Mouse (Mus musculus) cortical plate, adult 2 months (tissue): ENCODE measurements around the gene Cep128. TPM values are rescaled to one million over a fixed set of nuclear protein-coding genes. Genes with fewer than 3 reads are reported as not detected.
"Not testable (repeated sequence)": the region's sequence is repeated elsewhere in the genome, so short reads cannot be mapped to it uniquely, and the experiment has no call there.

Experiments
- H3K27ac ChIP-seq: fragments of 200-500 bp; 2 replicates; pipeline ENCODE4 v1.5.1; 2012; ENCODE audit warnings: low read length, control low read depth, inconsistent platforms; ENCODE audit not compliant: insufficient read depth
- H3K4me1 ChIP-seq: fragments of 200-500 bp; 2 replicates; pipeline ENCODE4 v1.6.1; 2011; ENCODE audit warnings: low read length; ENCODE audit not compliant: control insufficient read depth, insufficient read depth
- H3K4me3 ChIP-seq: fragments of 200-500 bp; 2 replicates; pipeline ENCODE4 v1.5.1; 2011; ENCODE audit warnings: mild to moderate bottlenecking, low read length, control low read depth; ENCODE audit not compliant: insufficient read depth
- CTCF ChIP-seq: fragments of 200-500 bp; IDR thresholded peaks from 2 replicates; pipeline ENCODE4 v1.5.1; 2011; ENCODE audit warnings: mild to moderate bottlenecking, control low read depth, low read length; ENCODE audit not compliant: insufficient read depth; ENCODE audit errors: extremely low read depth
- POLR2A ChIP-seq: fragments of 200-500 bp; IDR thresholded peaks from 2 replicates; pipeline ENCODE4 v1.6.1; 2011; ENCODE audit warnings: mild to moderate bottlenecking, low read length, control low read depth; ENCODE audit not compliant: insufficient read depth; ENCODE audit errors: extremely low read depth
- polyA plus RNA-seq: library from polyadenylated mRNA; depleted of rRNA; stranded (reverse); fragments of >200 nt; gene quantifications from 2 replicates; pipeline ENCODE4 v1.2.3, GENCODE M21; 2012; rRNA removed

Cep128 gene
- polyA plus RNA-seq, 1 experiment: 5.9 TPM

DNA sequence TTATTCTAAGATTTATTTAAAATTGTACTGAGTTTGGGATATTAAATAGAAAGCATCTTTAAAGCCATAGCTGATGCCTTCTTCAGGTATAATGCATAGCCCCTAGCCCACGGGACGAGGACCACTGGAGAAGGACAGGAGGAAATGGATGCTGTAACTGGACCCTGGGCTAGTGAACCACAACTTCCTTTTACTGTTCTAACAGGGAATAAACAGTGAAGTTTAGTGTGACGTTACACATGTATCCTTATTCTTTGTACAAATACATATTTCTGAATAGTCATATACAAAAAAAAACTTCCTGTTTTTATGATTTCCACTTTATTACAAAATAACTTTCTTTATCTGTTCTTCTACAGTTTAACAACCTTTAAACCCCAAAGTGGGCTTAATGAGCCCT, 376.0 kb downstream of the Cep128 start:
- no peak overlapping the region for H3K4me3 ChIP-seq
- TF ChIP-seq CTCF: no peak
- no peak for TF ChIP-seq POLR2A
- no peak overlapping the region for H3K27ac ChIP-seq
- H3K4me1 ChIP-seq: no peaks in the 10 kb centered on the region

DNA sequence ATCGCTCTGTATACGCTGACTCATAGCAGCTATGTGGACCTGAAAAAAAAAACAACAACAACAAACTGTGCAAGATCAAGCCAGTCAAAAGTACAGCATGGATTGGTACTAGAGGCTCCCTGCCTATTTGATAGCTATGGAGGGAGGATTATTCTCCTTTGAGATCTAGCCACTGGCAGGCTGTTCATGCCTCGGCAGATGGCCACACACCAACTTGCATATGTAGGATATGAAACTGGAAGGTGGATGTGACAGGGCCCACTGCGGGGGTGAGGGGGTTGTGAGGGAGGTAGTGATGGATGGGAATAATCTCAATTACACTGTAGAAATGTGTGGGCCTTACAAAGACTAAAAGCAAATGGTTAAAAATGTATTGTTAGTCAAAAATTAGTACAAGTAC, 386.7 kb downstream of the Cep128 start:
- Histone ChIP-seq H3K27ac (no peak overlapping the region), H3K4me1 (no peaks in the 10 kb centered on the region), H3K4me3 (no peak overlapping the region)
- TF ChIP-seq CTCF (no peak), POLR2A (no peak)

DNA sequence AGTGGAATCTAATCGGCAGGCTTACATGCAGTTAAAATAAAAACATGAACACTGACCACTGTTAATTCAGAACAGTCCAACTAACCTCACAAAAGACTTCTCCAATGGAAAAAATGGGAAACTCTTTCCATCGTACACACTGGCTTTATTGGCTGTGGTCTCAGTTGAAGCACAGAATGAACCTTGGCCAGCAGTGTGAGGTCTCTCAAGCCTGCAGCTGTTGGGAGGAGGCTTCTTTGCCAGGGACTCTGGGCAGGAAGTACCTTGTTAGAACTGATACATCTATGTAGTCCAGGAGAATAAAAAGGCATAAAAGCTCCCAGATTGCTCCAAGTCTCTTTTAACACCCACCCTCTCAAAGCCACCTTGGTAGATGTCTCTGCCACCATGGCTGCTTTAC, 390.9 kb downstream of the Cep128 start:
- no peak overlapping the region for H3K27ac ChIP-seq
- no peak overlapping the region for H3K4me3 ChIP-seq
- H3K4me1 ChIP-seq: no peaks in the 10 kb centered on the region
- no peak for TF ChIP-seq POLR2A
- no peak for TF ChIP-seq CTCF

DNA sequence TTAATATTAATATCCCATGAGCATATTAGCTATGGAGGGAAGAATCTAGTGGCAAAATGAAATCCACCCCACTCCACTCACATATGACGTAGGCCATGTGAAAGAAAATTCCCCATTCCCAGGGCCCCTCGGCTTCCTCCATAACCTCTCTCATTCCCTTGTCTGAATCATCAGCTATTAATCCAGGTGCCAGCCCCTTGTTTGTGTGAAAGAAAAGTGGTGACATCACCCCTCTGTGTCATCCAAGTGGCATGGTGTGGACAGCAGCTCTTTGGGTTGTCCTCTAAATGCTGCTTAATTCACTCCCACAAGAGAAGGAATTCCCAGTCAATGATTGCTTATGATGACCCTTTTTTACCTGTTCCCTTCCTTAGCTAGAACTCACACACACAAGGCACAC, 396.4 kb downstream of the Cep128 start:
- no peak for TF ChIP-seq CTCF
- no peak for TF ChIP-seq POLR2A
- Histone ChIP-seq H3K27ac (no peak overlapping the region), H3K4me1 (no peaks in the 10 kb centered on the region), H3K4me3 (no peak overlapping the region)

DNA sequence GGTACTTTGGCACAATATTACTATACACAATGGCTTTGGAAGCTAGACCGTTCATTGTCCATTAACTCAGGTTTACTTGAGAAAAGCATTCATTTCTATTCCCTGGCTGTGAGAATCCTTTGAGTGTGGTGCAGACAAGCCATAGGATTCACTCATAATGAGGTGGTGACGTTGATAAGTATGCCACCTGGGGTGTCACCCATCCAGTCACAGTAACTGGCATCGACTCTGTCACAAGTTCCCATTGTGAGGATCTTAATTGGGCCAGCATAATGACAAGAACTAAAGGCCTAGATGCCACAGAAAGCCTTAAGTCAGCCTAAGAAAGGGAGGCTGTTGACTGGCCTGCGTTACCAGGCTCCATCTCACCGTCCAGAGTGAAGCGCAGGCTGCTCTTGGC, 396.9 kb downstream of the Cep128 start:
- no peaks in the 10 kb centered on the region for H3K4me1 ChIP-seq
- H3K27ac ChIP-seq: no peak overlapping the region
- H3K4me3 ChIP-seq: no peak overlapping the region
- TF ChIP-seq CTCF (no peak), POLR2A (no peak)

DNA sequence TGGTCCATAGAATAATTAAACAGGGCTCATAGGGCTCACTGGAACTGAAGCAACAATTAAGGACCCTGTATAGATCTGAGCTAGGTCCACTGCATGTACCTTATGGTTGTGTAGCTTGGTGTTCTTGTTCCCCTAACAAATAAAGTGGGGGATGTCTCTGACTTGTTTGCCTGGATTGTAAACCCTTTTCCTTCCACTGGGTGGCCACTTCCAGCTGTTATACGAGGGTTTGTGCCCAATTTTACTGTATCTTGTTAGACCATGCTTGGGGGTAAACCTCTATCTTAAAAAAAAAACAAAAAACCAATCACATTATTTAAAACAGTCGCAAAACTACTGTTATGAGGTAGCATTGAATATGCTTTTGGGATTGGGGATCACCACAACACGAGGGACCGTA, 402.2 kb downstream of the Cep128 start:
- TF ChIP-seq POLR2A (no peak), CTCF (no peak)
- no peak overlapping the region for H3K4me3 ChIP-seq
- no peaks in the 10 kb centered on the region for H3K4me1 ChIP-seq
- H3K27ac ChIP-seq: no peak overlapping the region

DNA sequence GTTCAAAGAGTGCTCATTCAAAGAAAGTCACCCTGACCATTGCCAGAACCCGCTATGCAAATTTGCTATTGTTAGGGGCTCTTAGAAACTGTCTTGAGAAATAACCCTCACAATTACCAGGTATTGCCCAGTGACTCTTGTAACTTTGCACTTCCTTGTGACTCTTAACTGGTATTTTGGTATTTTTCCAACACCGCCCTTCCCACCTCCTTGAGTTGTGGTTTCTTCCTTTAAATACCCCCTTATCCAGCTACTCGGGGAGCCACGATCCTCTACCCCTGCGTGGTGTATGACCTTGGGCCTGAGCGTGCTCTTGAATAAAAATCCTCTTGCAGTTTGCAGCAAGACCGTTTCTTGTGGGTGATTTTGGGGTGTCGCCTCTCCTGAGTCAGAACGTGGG, 407.8 kb downstream of the Cep128 start:
- H3K4me1 ChIP-seq, H3K27ac ChIP-seq, H3K4me3 ChIP-seq: not testable (repeated sequence)

DNA sequence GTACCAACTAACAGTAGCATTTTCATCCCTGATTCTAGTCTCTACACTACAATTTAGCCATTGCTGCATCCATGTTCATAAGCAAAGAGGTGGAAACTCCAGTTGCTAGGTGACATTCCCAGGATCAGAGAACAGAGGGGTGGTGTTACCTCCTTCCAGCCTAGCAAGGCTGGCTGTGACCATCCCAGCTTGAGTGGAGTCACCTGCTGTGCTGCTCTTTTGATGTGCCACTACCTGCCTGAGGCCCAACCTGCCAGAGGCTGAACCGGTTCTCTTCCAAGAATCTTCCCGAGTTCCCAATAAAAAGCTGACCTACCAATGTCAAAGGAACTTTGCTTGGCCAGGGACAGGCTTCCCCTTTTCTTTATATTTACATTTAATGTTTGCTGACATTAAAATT, 408.8 kb downstream of the Cep128 start:
- TF ChIP-seq POLR2A (no peak), CTCF (no peak)

DNA sequence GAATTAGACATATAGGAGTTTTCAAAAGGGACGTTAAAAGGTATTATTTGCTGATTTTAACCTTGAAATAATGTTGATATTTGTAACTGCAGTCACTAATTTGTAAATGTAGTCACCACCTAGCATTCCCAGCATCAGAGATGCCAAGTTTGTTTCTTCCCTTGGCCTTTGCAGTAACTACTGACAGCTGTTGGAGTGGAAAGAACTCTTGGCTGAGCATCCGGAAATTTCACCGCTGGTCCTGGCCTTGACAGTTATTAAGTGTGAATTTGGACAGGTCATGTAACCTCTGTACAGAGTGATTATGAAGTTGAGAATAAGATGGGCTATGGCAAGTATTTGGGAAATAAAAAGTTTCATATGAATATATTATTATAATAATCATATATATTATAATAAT, 413.1 kb downstream of the Cep128 start:
- Histone ChIP-seq H3K4me1 (no peaks in the 10 kb centered on the region), H3K27ac (no peak overlapping the region), H3K4me3 (no peak overlapping the region)
- no peak for TF ChIP-seq CTCF
- TF ChIP-seq POLR2A: no peak

More for the DNA sequence above, 408.8 kb downstream of the Cep128 start:
- Histone ChIP-seq H3K27ac (no peak overlapping the region), H3K4me3 (no peak overlapping the region), H3K4me1 (no peaks in the 10 kb centered on the region)

DNA sequence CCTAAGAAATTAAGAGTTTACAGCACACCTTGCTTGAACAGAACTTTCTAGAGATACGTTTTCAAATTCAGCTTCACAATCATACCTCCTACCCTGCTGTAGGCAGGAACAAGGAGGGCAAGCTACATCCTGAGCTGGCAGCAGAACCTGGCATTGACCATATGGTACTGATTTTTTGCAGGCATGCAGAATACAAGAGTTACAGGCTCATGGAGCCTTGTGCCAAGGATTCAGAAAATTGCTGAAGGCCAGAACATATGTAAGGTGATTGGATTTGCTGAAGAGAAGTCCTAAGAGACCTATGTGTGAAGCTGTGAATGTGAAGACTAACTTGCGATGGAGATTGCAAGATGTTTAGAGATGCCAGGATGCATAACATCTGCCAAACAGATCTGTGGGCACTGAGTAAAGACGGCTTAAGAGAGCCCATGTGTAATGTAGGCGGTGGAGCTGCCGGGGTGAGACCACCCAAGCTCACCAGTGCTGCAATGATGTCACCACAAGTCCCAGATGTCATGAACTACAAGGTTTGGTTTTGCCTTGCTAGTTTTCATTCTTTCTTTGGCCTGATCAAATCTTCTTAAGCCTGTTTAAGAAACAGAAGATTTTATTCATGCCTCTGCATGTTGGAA, 422.7 kb downstream of the Cep128 start:
- Histone ChIP-seq H3K27ac (no peak overlapping the region), H3K4me1 (no peaks in the 10 kb centered on the region), H3K4me3 (no peak overlapping the region)
- no peak for TF ChIP-seq POLR2A
- TF ChIP-seq CTCF: no peak

DNA sequence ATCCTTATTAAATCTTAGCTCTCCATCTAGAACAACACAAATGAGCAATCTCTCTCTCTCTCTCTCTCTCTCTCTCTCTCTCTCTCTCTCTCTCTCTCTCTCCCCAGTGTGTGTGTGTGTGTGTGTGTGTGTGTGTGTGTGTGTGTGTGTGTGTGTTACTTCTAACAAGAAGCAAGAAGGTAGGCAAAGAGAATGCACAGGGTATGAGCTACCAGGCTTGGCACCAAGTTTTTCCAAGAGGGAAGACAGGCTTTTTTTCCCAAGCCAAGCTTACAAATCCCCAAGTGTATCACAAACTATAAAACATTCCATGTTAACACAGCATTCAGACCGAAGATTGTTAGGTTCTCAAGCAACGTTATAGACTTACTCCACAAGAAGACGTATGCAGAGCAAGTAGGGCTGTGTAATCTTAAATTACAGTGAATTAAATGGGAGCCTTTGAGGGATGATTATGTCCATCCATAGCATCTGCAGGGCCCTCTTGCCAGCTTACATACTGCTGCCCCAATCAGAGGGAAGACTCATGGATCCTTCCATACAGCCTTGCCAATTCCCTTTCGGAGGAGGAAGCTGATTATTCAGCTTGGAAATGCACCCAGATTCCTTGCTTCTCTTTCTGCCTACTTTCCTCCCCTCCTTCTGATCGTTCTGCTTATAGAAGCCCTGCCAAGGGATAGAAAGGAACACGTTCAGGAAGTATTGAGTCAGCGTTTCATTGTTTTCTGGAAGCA, 429.3 kb downstream of the Cep128 start:
- no peak overlapping the region for H3K27ac ChIP-seq
- no peak for TF ChIP-seq CTCF
- no peak for TF ChIP-seq POLR2A
- no peak overlapping the region for H3K4me3 ChIP-seq
- no peaks in the 10 kb centered on the region; the same call in 1 of the 2 replicates for H3K4me1 ChIP-seq

Other genes with a start within 250 kb of the Cep128 start
- 0.23 and 0.25 TPM in 2 replicates for gene Tshr, start 154 bp upstream of the Cep128 start, polyA plus RNA-seq
- gene Gtf2a1, start 206.1 kb upstream of the Cep128 start, polyA plus RNA-seq: 24.2 and 24.6 TPM in 2 replicates